Mouse (Mus musculus): ENCODE measurements around the gene 2010111I01Rik. TPM values are rescaled to one million over a fixed set of nuclear protein-coding genes. Genes with fewer than 3 reads are reported as not detected.
A peak's percentile ranks its signal among the peaks of the same experiment; 100 is the strongest.

The 2010111I01Rik gene
- polyA plus RNA-seq, 1 experiment from 2014 or later: 144 TPM

- Histone ChIP-seq H3K36me3 (ENCODE audit: control insufficient read depth, insufficient read depth, low read length) (no peaks in the 10 kb centered on the region), H3K27ac (replicated peaks; ENCODE audit: low read depth, low read length) (no peak overlapping the region), H3K9me3 (ENCODE audit: control insufficient read depth, low read length) (0 out of 2 replicates have a peak, but pooled peaks cover under 1% of the 10 kb centered on the region), H3K4me2 (ENCODE audit: low read depth, low read length) (no peak overlapping the region), H3K4me1 (ENCODE audit: control insufficient read depth, insufficient read depth, low read length) (no peaks in the 10 kb centered on the region), H3K9ac (ENCODE audit: low read depth, low read length) (no peak overlapping the region), H3K27me3 (replicated peaks; ENCODE audit: control insufficient read depth, insufficient read depth, low read length) (no peaks in the 10 kb centered on the region), H3K4me3 (ENCODE audit: low read depth, low read length) (no peak overlapping the region)
- DNase-seq (ENCODE audit: low spot score): no peak
- ATAC-seq (ENCODE audit: low read depth): no peak
- WGBS: 70% methylated on average over 4 of the region's 4 CpGs
Observed at GRCm38 (mm10) chr13:63121747-63122146, 157.1 kb downstream of the 2010111I01Rik start.

- WGBS: 62% methylated on average over 3 of the region's 3 CpGs
- Histone ChIP-seq H3K9me3 (ENCODE audit: control insufficient read depth, low read length) (peaks cover 19% of the 10 kb centered on the region), H3K9ac (ENCODE audit: low read depth, low read length) (no peak overlapping the region), H3K27ac (replicated peaks; ENCODE audit: low read depth, low read length) (no peak overlapping the region), H3K36me3 (ENCODE audit: control insufficient read depth, insufficient read depth, low read length) (peaks cover 5% of the 10 kb centered on the region; the same call in 1 of the 2 replicates), H3K4me3 (ENCODE audit: low read depth, low read length) (no peak overlapping the region), H3K4me1 (ENCODE audit: control insufficient read depth, insufficient read depth, low read length) (no peaks in the 10 kb centered on the region), H3K27me3 (replicated peaks; ENCODE audit: control insufficient read depth, insufficient read depth, low read length) (no peaks in the 10 kb centered on the region), H3K4me2 (ENCODE audit: low read depth, low read length) (no peak overlapping the region)
- DNase-seq (ENCODE audit: low spot score): no peak
- no peak for ATAC-seq (ENCODE audit: low read depth)
Observed at GRCm38 (mm10) chr13:63126206-63126605, 161.5 kb downstream of the 2010111I01Rik start.

- ATAC-seq (ENCODE audit: low read depth) (no peak), DNase-seq (ENCODE audit: low spot score) (no peak)
- WGBS: 92% methylated on average over 1 of the region's 1 CpGs
- H3K4me2 ChIP-seq (ENCODE audit: low read depth, low read length): no peak overlapping the region
- H3K9ac ChIP-seq (ENCODE audit: low read depth, low read length): no peak overlapping the region
- H3K27ac ChIP-seq (replicated peaks; ENCODE audit: low read depth, low read length): no peak overlapping the region
- H3K4me1 ChIP-seq (ENCODE audit: control insufficient read depth, insufficient read depth, low read length): no peaks in the 10 kb centered on the region
- no peaks in the 10 kb centered on the region for H3K27me3 ChIP-seq (replicated peaks; ENCODE audit: control insufficient read depth, insufficient read depth, low read length)
- H3K36me3 ChIP-seq (ENCODE audit: control insufficient read depth, insufficient read depth, low read length): peaks cover 5% of the 10 kb centered on the region; the same call in 1 of the 2 replicates
- peaks cover 19% of the 10 kb centered on the region for H3K9me3 ChIP-seq (ENCODE audit: control insufficient read depth, low read length)
- no peak overlapping the region for H3K4me3 ChIP-seq (ENCODE audit: low read depth, low read length)
Observed at GRCm38 (mm10) chr13:63127516-63127915, 162.8 kb downstream of the 2010111I01Rik start.

GRCm38 (mm10) chr13:63134879-63135421 is 170.3 kb downstream of the 2010111I01Rik start:
- H3K27me3 ChIP-seq (replicated peaks; ENCODE audit: control insufficient read depth, insufficient read depth, low read length): no peaks in the 10 kb centered on the region
- no peak overlapping the region for H3K27ac ChIP-seq (replicated peaks; ENCODE audit: low read depth, low read length)
- 57% methylated on average over 5 of the region's 5 CpGs for WGBS
- H3K36me3 ChIP-seq (ENCODE audit: control insufficient read depth, insufficient read depth, low read length): no peaks in the 10 kb centered on the region
- no peak for DNase-seq (ENCODE audit: low spot score)
- H3K9me3 ChIP-seq (ENCODE audit: control insufficient read depth, low read length): no peaks in the 10 kb centered on the region
- H3K4me1 ChIP-seq (ENCODE audit: control insufficient read depth, insufficient read depth, low read length): peaks cover 8% of the 10 kb centered on the region
- no peak overlapping the region for H3K4me2 ChIP-seq (ENCODE audit: low read depth, low read length)
- no peak overlapping the region for H3K9ac ChIP-seq (ENCODE audit: low read depth, low read length)
- ATAC-seq (ENCODE audit: low read depth): peak; percentile 68; the same call in 1 of the 2 replicates
- H3K4me3 ChIP-seq (ENCODE audit: low read depth, low read length): no peak overlapping the region

- Histone ChIP-seq H3K4me3 (ENCODE audit: low read depth, low read length) (no peak overlapping the region), H3K9me3 (ENCODE audit: control insufficient read depth, low read length) (no peaks in the 10 kb centered on the region), H3K4me2 (ENCODE audit: low read depth, low read length) (no peak overlapping the region), H3K36me3 (ENCODE audit: control insufficient read depth, insufficient read depth, low read length) (no peaks in the 10 kb centered on the region), H3K9ac (ENCODE audit: low read depth, low read length) (no peak overlapping the region), H3K27ac (replicated peaks; ENCODE audit: low read depth, low read length) (peak overlapping the region; percentile 53), H3K4me1 (ENCODE audit: control insufficient read depth, insufficient read depth, low read length) (peaks cover 15% of the 10 kb centered on the region), H3K27me3 (replicated peaks; ENCODE audit: control insufficient read depth, insufficient read depth, low read length) (no peaks in the 10 kb centered on the region)
- ATAC-seq (ENCODE audit: low read depth): peak; percentile 65; the same call in 1 of the 2 replicates
- peak; percentile 74 for DNase-seq (ENCODE audit: low spot score)
- 75% methylated on average over 7 of the region's 7 CpGs for WGBS
Observed at GRCm38 (mm10) chr13:63135994-63136393, 171.3 kb downstream of the 2010111I01Rik start.

GRCm38 (mm10) chr13:63136775-63137174 is 172.1 kb downstream of the 2010111I01Rik start:
- Histone ChIP-seq H3K27me3 (replicated peaks; ENCODE audit: control insufficient read depth, insufficient read depth, low read length) (no peaks in the 10 kb centered on the region), H3K9ac (ENCODE audit: low read depth, low read length) (no peak overlapping the region), H3K9me3 (ENCODE audit: control insufficient read depth, low read length) (no peaks in the 10 kb centered on the region), H3K36me3 (ENCODE audit: control insufficient read depth, insufficient read depth, low read length) (no peaks in the 10 kb centered on the region), H3K4me3 (ENCODE audit: low read depth, low read length) (no peak overlapping the region), H3K27ac (replicated peaks; ENCODE audit: low read depth, low read length) (no peak overlapping the region), H3K4me2 (ENCODE audit: low read depth, low read length) (no peak overlapping the region), H3K4me1 (ENCODE audit: control insufficient read depth, insufficient read depth, low read length) (peaks cover 15% of the 10 kb centered on the region)
- ATAC-seq (ENCODE audit: low read depth) (no peak), DNase-seq (ENCODE audit: low spot score) (no peak)
- 85% methylated on average over 1 of the region's 1 CpGs for WGBS

GRCm38 (mm10) chr13:63138376-63139048 is 173.8 kb downstream of the 2010111I01Rik start:
- no peak overlapping the region for H3K4me3 ChIP-seq (ENCODE audit: low read depth, low read length)
- H3K27ac ChIP-seq (replicated peaks; ENCODE audit: low read depth, low read length): no peak overlapping the region
- no peak for ATAC-seq (ENCODE audit: low read depth)
- H3K4me1 ChIP-seq (ENCODE audit: control insufficient read depth, insufficient read depth, low read length): peaks cover 15% of the 10 kb centered on the region
- no peaks in the 10 kb centered on the region for H3K9me3 ChIP-seq (ENCODE audit: control insufficient read depth, low read length)
- no peak overlapping the region for H3K9ac ChIP-seq (ENCODE audit: low read depth, low read length)
- H3K36me3 ChIP-seq (ENCODE audit: control insufficient read depth, insufficient read depth, low read length): no peaks in the 10 kb centered on the region
- H3K27me3 ChIP-seq (replicated peaks; ENCODE audit: control insufficient read depth, insufficient read depth, low read length): no peaks in the 10 kb centered on the region
- no peak for DNase-seq (ENCODE audit: low spot score)
- H3K4me2 ChIP-seq (ENCODE audit: low read depth, low read length): no peak overlapping the region

GRCm38 (mm10) chr13:63139463-63140226 is 175.0 kb downstream of the 2010111I01Rik start:
- no peaks in the 10 kb centered on the region for H3K9me3 ChIP-seq (ENCODE audit: control insufficient read depth, low read length)
- peaks cover 15% of the 10 kb centered on the region for H3K4me1 ChIP-seq (ENCODE audit: control insufficient read depth, insufficient read depth, low read length)
- no peak overlapping the region for H3K9ac ChIP-seq (ENCODE audit: low read depth, low read length)
- ATAC-seq (ENCODE audit: low read depth) (peak; percentile 42; the same call in 1 of the 2 replicates), DNase-seq (ENCODE audit: low spot score) (peak; percentile 66)
- no peaks in the 10 kb centered on the region for H3K27me3 ChIP-seq (replicated peaks; ENCODE audit: control insufficient read depth, insufficient read depth, low read length)
- H3K4me2 ChIP-seq (ENCODE audit: low read depth, low read length): no peak overlapping the region
- no peak overlapping the region for H3K4me3 ChIP-seq (ENCODE audit: low read depth, low read length)
- H3K27ac ChIP-seq (replicated peaks; ENCODE audit: low read depth, low read length): peak overlapping the region; percentile 89
- 69% methylated on average over 10 of the region's 10 CpGs for WGBS
- no peaks in the 10 kb centered on the region for H3K36me3 ChIP-seq (ENCODE audit: control insufficient read depth, insufficient read depth, low read length)

Data from embryonic facial prominence, embryonic 14.5 days (tissue).